Mouse (Mus musculus): Measurements from ENCODE around the gene 1700123O20Rik. TPM values are rescaled to one million over a fixed set of nuclear protein-coding genes. Genes with fewer than 3 reads are reported as not detected.

Gene 1700123O20Rik
- polyA plus RNA-seq, 1 experiment from 2014 or later = 78.9 TPM

- 71% methylated on average over 5 of the region's 5 CpGs for WGBS
- H3K9ac ChIP-seq (ENCODE audit: low read length) = no peak overlapping the region
- no peak for ATAC-seq (ENCODE audit: low read depth)
- no peaks in the 10 kb centered on the region for H3K4me1 ChIP-seq (replicated peaks; ENCODE audit: control insufficient read depth, insufficient read depth, low read length)
- H3K27ac ChIP-seq (ENCODE audit: low read length) = no peak overlapping the region
- no peaks in the 10 kb centered on the region for H3K36me3 ChIP-seq (ENCODE audit: control insufficient read depth, insufficient read depth, low read length)
- no peak overlapping the region for H3K4me2 ChIP-seq (ENCODE audit: low read depth, low read length)
- no peak overlapping the region for H3K4me3 ChIP-seq (ENCODE audit: low read length)
- no peaks in the 10 kb centered on the region for H3K9me3 ChIP-seq (ENCODE audit: control insufficient read depth, low read length)
- no peaks in the 10 kb centered on the region for H3K27me3 ChIP-seq (ENCODE audit: control insufficient read depth, insufficient read depth, low read depth, low read length)
Observed at GRCm38 (mm10) chr14:54727565-54727964, 41.5 kb downstream of the 1700123O20Rik start.

- Histone ChIP-seq H3K27ac (ENCODE audit: low read length) (no peak overlapping the region), H3K36me3 (ENCODE audit: control insufficient read depth, insufficient read depth, low read length) (no peaks in the 10 kb centered on the region), H3K4me2 (ENCODE audit: low read depth, low read length) (no peak overlapping the region), H3K9me3 (ENCODE audit: control insufficient read depth, low read length) (no peaks in the 10 kb centered on the region), H3K4me1 (replicated peaks; ENCODE audit: control insufficient read depth, insufficient read depth, low read length) (no peaks in the 10 kb centered on the region), H3K27me3 (ENCODE audit: control insufficient read depth, insufficient read depth, low read depth, low read length) (no peaks in the 10 kb centered on the region), H3K4me3 (ENCODE audit: low read length) (no peak overlapping the region), H3K9ac (ENCODE audit: low read length) (no peak overlapping the region)
- no peak for ATAC-seq (ENCODE audit: low read depth)
- 73% methylated on average over 13 of the region's 13 CpGs for WGBS
Observed at GRCm38 (mm10) chr14:54728823-54729653, 43.0 kb downstream of the 1700123O20Rik start.

DNA sequence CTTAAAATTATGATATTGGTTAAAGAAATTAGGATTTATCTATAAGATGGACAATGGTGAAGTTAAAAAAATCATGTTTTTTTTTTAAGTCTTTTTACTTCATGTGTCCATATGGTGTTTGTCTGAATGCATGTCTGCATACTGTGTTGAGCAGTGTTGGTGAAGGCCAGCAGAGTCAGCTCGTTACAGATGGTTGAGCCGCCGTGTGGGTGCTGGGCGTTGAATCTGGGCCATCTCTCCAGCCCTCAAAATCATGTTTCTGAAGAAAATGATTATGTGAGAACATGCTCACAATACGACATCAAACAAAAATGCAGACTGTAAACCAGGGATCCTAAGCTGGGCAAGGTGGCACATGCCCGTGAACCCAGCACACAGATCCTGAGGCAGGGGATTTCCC lies 44.3 kb downstream of the 1700123O20Rik start:
- Histone ChIP-seq H3K9ac (ENCODE audit: low read length) (no peak overlapping the region), H3K36me3 (ENCODE audit: control insufficient read depth, insufficient read depth, low read length) (no peaks in the 10 kb centered on the region), H3K27me3 (ENCODE audit: control insufficient read depth, insufficient read depth, low read depth, low read length) (no peaks in the 10 kb centered on the region), H3K4me3 (ENCODE audit: low read length) (no peak overlapping the region), H3K4me1 (replicated peaks; ENCODE audit: control insufficient read depth, insufficient read depth, low read length) (no peaks in the 10 kb centered on the region), H3K27ac (ENCODE audit: low read length) (no peak overlapping the region), H3K9me3 (ENCODE audit: control insufficient read depth, low read length) (no peaks in the 10 kb centered on the region), H3K4me2 (ENCODE audit: low read depth, low read length) (no peak overlapping the region)
- no peak for ATAC-seq (ENCODE audit: low read depth)
- WGBS = 68% methylated on average over 6 of the region's 6 CpGs

DNA sequence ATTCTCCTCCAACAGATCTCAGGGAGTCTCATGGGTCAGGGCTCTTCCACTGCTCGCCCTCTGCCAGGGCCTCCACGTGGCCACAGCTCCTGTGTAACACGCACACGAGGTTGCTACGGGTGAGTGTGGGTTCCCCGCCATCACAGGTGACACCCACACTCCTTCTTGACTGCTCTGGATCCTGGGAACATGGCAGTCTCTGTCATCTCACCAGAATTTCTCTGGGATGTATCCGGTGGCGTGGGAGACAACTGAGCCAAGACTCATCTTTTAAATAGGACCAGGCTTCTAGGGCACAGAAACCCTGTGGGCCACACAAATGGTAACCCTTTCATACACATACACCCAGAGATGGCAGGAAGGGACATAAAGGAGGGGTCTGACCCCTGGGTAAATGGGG lies 46.2 kb downstream of the 1700123O20Rik start:
- H3K9ac ChIP-seq (ENCODE audit: low read length) = no peak overlapping the region
- no peak overlapping the region for H3K4me3 ChIP-seq (ENCODE audit: low read length)
- no peak overlapping the region for H3K27ac ChIP-seq (ENCODE audit: low read length)
- 80% methylated on average over 8 of the region's 8 CpGs for WGBS
- H3K4me1 ChIP-seq (replicated peaks; ENCODE audit: control insufficient read depth, insufficient read depth, low read length) = no peaks in the 10 kb centered on the region
- H3K27me3 ChIP-seq (ENCODE audit: control insufficient read depth, insufficient read depth, low read depth, low read length) = no peaks in the 10 kb centered on the region
- H3K4me2 ChIP-seq (ENCODE audit: low read depth, low read length) = no peak overlapping the region
- no peaks in the 10 kb centered on the region for H3K9me3 ChIP-seq (ENCODE audit: control insufficient read depth, low read length)
- H3K36me3 ChIP-seq (ENCODE audit: control insufficient read depth, insufficient read depth, low read length) = no peaks in the 10 kb centered on the region
- ATAC-seq (ENCODE audit: low read depth) = no peak

- H3K4me2 ChIP-seq (ENCODE audit: low read depth, low read length) = no peak overlapping the region
- H3K9ac ChIP-seq (ENCODE audit: low read length) = no peak overlapping the region
- H3K4me3 ChIP-seq (ENCODE audit: low read length) = no peak overlapping the region
- WGBS = 61% methylated on average over 4 of the region's 4 CpGs
- H3K36me3 ChIP-seq (ENCODE audit: control insufficient read depth, insufficient read depth, low read length) = no peaks in the 10 kb centered on the region
- H3K4me1 ChIP-seq (replicated peaks; ENCODE audit: control insufficient read depth, insufficient read depth, low read length) = no peaks in the 10 kb centered on the region
- no peak overlapping the region for H3K27ac ChIP-seq (ENCODE audit: low read length)
- H3K9me3 ChIP-seq (ENCODE audit: control insufficient read depth, low read length) = no peaks in the 10 kb centered on the region
- H3K27me3 ChIP-seq (ENCODE audit: control insufficient read depth, insufficient read depth, low read depth, low read length) = no peaks in the 10 kb centered on the region
- ATAC-seq (ENCODE audit: low read depth) = no peak
Observed at GRCm38 (mm10) chr14:54734004-54734403, 48.0 kb downstream of the 1700123O20Rik start.

- H3K27ac ChIP-seq (ENCODE audit: low read length) = no peak overlapping the region
- H3K9me3 ChIP-seq (ENCODE audit: control insufficient read depth, low read length) = no peaks in the 10 kb centered on the region
- no peaks in the 10 kb centered on the region for H3K36me3 ChIP-seq (ENCODE audit: control insufficient read depth, insufficient read depth, low read length)
- no peak overlapping the region for H3K4me3 ChIP-seq (ENCODE audit: low read length)
- H3K27me3 ChIP-seq (ENCODE audit: control insufficient read depth, insufficient read depth, low read depth, low read length) = no peaks in the 10 kb centered on the region
- H3K4me1 ChIP-seq (replicated peaks; ENCODE audit: control insufficient read depth, insufficient read depth, low read length) = no peaks in the 10 kb centered on the region
- no peak for ATAC-seq (ENCODE audit: low read depth)
- H3K9ac ChIP-seq (ENCODE audit: low read length) = no peak overlapping the region
- no peak overlapping the region for H3K4me2 ChIP-seq (ENCODE audit: low read depth, low read length)
- 66% methylated on average over 4 of the region's 4 CpGs for WGBS
Observed at GRCm38 (mm10) chr14:54735221-54735620, 49.2 kb downstream of the 1700123O20Rik start.

- Histone ChIP-seq H3K36me3 (ENCODE audit: control insufficient read depth, insufficient read depth, low read length) (no peaks in the 10 kb centered on the region), H3K4me1 (replicated peaks; ENCODE audit: control insufficient read depth, insufficient read depth, low read length) (no peaks in the 10 kb centered on the region), H3K9ac (ENCODE audit: low read length) (no peak overlapping the region), H3K9me3 (ENCODE audit: control insufficient read depth, low read length) (no peaks in the 10 kb centered on the region), H3K27ac (ENCODE audit: low read length) (no peak overlapping the region), H3K27me3 (ENCODE audit: control insufficient read depth, insufficient read depth, low read depth, low read length) (no peaks in the 10 kb centered on the region), H3K4me2 (ENCODE audit: low read depth, low read length) (no peak overlapping the region), H3K4me3 (ENCODE audit: low read length) (no peak overlapping the region)
- 65% methylated on average over 14 of the region's 14 CpGs for WGBS
- ATAC-seq (ENCODE audit: low read depth) = no peak
Observed at GRCm38 (mm10) chr14:54736555-54737552, 50.8 kb downstream of the 1700123O20Rik start.

GRCm38 (mm10) chr14:54737634-54738033 lies 51.6 kb downstream of the 1700123O20Rik start:
- no peak overlapping the region for H3K4me3 ChIP-seq (ENCODE audit: low read length)
- no peaks in the 10 kb centered on the region for H3K9me3 ChIP-seq (ENCODE audit: control insufficient read depth, low read length)
- WGBS = 79% methylated on average over 10 of the region's 10 CpGs
- no peak overlapping the region for H3K27ac ChIP-seq (ENCODE audit: low read length)
- H3K4me2 ChIP-seq (ENCODE audit: low read depth, low read length) = no peak overlapping the region
- H3K36me3 ChIP-seq (ENCODE audit: control insufficient read depth, insufficient read depth, low read length) = no peaks in the 10 kb centered on the region
- no peak for ATAC-seq (ENCODE audit: low read depth)
- H3K4me1 ChIP-seq (replicated peaks; ENCODE audit: control insufficient read depth, insufficient read depth, low read length) = no peaks in the 10 kb centered on the region; the same call in 1 of the 2 replicates
- H3K9ac ChIP-seq (ENCODE audit: low read length) = no peak overlapping the region
- no peaks in the 10 kb centered on the region for H3K27me3 ChIP-seq (ENCODE audit: control insufficient read depth, insufficient read depth, low read depth, low read length)
